ENCODE assay signal across 26 mouse cellular contexts in the genomic region with DNA sequence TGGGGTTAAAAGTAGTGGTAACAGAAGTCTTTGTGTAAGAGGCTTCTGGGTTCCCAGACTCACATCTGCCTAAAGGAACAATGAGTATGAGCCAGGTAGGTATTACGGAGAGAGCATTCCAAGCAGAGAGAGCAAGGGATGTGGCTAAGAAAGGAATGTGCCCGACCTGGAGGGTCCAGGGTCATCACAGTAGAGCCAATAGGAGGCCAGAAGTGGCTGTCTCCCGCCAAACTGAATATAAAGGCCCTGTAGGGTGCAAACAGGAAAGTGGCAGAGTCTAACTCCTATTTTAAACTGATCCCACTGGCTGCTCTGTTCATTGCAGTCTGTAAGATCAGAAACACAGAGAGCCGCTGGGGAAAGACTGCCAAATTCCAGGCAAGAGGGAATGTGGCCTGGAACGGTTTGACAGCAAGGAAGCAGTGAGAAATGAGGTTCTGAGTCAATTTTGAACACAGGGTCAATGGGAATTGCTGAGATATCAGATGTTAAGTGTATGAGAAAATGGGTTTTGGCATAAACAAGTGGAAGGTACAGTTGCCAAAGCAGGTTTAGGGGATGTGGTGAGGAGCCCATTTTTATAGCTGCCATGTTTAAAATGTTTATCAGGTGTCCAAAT. TPM values are rescaled to one million over a fixed set of nuclear protein-coding genes. Genes with fewer than 3 reads are reported as not detected.
DNase-seq lines count a peak whose midpoint lies in the region; ATAC-seq lines count a peak whose summit lies in the region.
"Had no signal": no experiment of that assay in that cellular context is flagged by ENCODE, and none has a peak within 500 bp of the region (broad histone marks: within the 10 kb centered on the region; RNA-seq: fewer than 3 reads in every experiment).

No protein-coding gene starts in this region.

- no peak for ATAC-seq in kidney, embryonic 16.5 days (ENCODE audit: low FRiP score, low TSS enrichment)
- ATAC-seq: activated CD4-positive, CD25-positive, alpha-beta regulatory T cell, adult 4 months; CD4-positive, CD25-positive, alpha-beta regulatory T cell, adult 4 months; forebrain, embryonic 14.5 days; hindbrain, postnatal 0 days; intestine, postnatal 0 days; Patski had no signal

- no peak overlapping the region for H3K4me3 ChIP-seq in kidney, embryonic 16.5 days (ENCODE audit: low read length)
- H3K4me3 ChIP-seq: embryonic facial prominence, embryonic 12.5 days; erythroblast, embryonic 14.5 days; gastrocnemius, adult 2 months; heart, embryonic 12.5 days; liver, embryonic 13.5 days had no signal

- H3K27ac ChIP-seq in kidney, embryonic 16.5 days (ENCODE audit: low read length): no peak overlapping the region
- H3K27ac ChIP-seq: embryonic facial prominence, embryonic 12.5 days; gastrocnemius, adult 2 months; hindbrain, postnatal 0 days; liver, embryonic 13.5 days; macrophage had no signal

- H3K9ac ChIP-seq in kidney, embryonic 16.5 days (replicated peaks; ENCODE audit: low read length): no peak overlapping the region
- H3K9ac ChIP-seq: embryonic facial prominence, embryonic 12.5 days; heart, embryonic 12.5 days; liver, embryonic 13.5 days had no signal

- H3K36me3 ChIP-seq in kidney, embryonic 16.5 days (ENCODE audit: insufficient read depth, low read length): peaks cover 2% of the 10 kb centered on the region; the same call in 1 of the 2 replicates
- H3K36me3 ChIP-seq: liver, embryonic 13.5 days had no signal

- no peaks in the 10 kb centered on the region for H3K27me3 ChIP-seq in kidney, embryonic 16.5 days (ENCODE audit: insufficient read depth, low read length)
- H3K27me3 ChIP-seq: embryonic facial prominence, embryonic 12.5 days; heart, embryonic 12.5 days; liver, embryonic 13.5 days; Patski had no signal

- no peaks in the 10 kb centered on the region for H3K9me3 ChIP-seq in kidney, embryonic 16.5 days (ENCODE audit: low read length)
- H3K9me3 ChIP-seq: embryonic facial prominence, embryonic 12.5 days; heart, embryonic 12.5 days; liver, embryonic 13.5 days had no signal

- H3K4me2 ChIP-seq in kidney, embryonic 16.5 days (replicated peaks; ENCODE audit: low read depth, low read length): no peak overlapping the region
- H3K4me2 ChIP-seq: embryonic facial prominence, embryonic 12.5 days; heart, embryonic 12.5 days; liver, embryonic 13.5 days had no signal

- H3K4me1 ChIP-seq in kidney, embryonic 16.5 days (ENCODE audit: insufficient read depth, low read length): no peaks in the 10 kb centered on the region
- H3K4me1 ChIP-seq: embryonic facial prominence, embryonic 12.5 days; heart, embryonic 12.5 days had no signal

- peak; percentile 27 for DNase-seq in adrenal gland, postnatal 14 days
- no peak for DNase-seq in adrenal gland, postnatal 25 days
- DNase-seq in kidney, postnatal 14 days: peak; percentile 30
- peak; percentile 56 for DNase-seq in lung, postnatal 10 days
- no peak for DNase-seq in lung, postnatal 36 days
- peak; percentile 35 for DNase-seq in lung, postnatal 25 days (ENCODE audit: low spot score)
- no peak for DNase-seq in cerebellum, postnatal 25 days
- DNase-seq: cerebellum, adult 11-12 months; cerebellum, postnatal 10 days; gastrocnemius, adult 2 months; heart, postnatal 10 days; liver, embryonic 13.5 days; right cerebral cortex, adult 18-20 months; right cerebral cortex, postnatal 4 days; thymus, postnatal 14 days had no signal

- WGBS in kidney, embryonic 16.5 days: 58% methylated on average over 5 of the region's 5 CpGs

RNA-seq across cellular contexts. Expression of a gene that starts 14.5 kb away (rescaled TPM):
- total RNA-seq in adrenal gland, postnatal 14 days (2021): 3.8 and 5.2 TPM in 2 replicates
- 4.6 and 5.7 TPM in 2 replicates for total RNA-seq in adrenal gland, postnatal 25 days (2021)
- polyA plus RNA-seq in kidney, embryonic 16.5 days (2015; fragmentation: Nextera tagmentation; extraction: Ambion mirVana): 9.2 and 9.8 TPM in 2 replicates
- polyA plus RNA-seq: CD4-positive, CD25-positive, alpha-beta regulatory T cell, adult 4 months; erythroblast, embryonic 14.5 days had no signal

RNA-seq across cellular contexts. Expression of a gene that starts 34.6 kb away (rescaled TPM):
- 0.37 and 0.38 TPM in 2 replicates for total RNA-seq in adrenal gland, postnatal 14 days (2021)
- 0.43 TPM in 1 of 2 replicates, not detected in the other for total RNA-seq in adrenal gland, postnatal 25 days (2021)
- polyA plus RNA-seq in kidney, embryonic 16.5 days (2015; fragmentation: Nextera tagmentation; extraction: Ambion mirVana): 0.59 and 0.76 TPM in 2 replicates
- polyA plus RNA-seq: erythroblast, embryonic 14.5 days; macrophage; Patski had no signal

Comparison
In these comparisons a context has a peak if more than half of its experiments do, and no peak if none do; other contexts are left out.
1. DNase-seq: peak in adrenal gland, postnatal 14 days (single experiment), kidney, postnatal 14 days (single experiment), lung, postnatal 10 days (single experiment) and lung, postnatal 25 days (single experiment); none in adrenal gland, postnatal 25 days (single experiment), lung, postnatal 36 days (single experiment) and cerebellum, postnatal 25 days (0 of 2).